Mouse (Mus musculus) midbrain, embryonic 12.5 days (tissue): ENCODE data around the gene Sh3bgrl2. TPM values are rescaled to one million over a fixed set of nuclear protein-coding genes. Genes with fewer than 3 reads are reported as not detected.

ENCODE experiments used
- ATAC-seq: fragments of 200-750 bp; cut with Nextera tagmentation; 2 replicates; pipeline ENCODE4 v1.8.0; 2017; ENCODE audit warnings: low read depth, moderate TSS enrichment, moderate library complexity; ENCODE audit not compliant: low FRiP score
- H3K27ac ChIP-seq: fragments of 300-500 bp; sonication (generic); replicated peaks from 2 replicates; pipeline ENCODE4 v1.5.1; 2016; ENCODE audit warnings: mild to moderate bottlenecking
- H3K27me3 ChIP-seq: fragments of 300-500 bp; sonication (generic); 2 replicates; pipeline ENCODE4 v1.6.1; 2016; ENCODE audit warnings: mild to moderate bottlenecking
- H3K36me3 ChIP-seq: fragments of 300-500 bp; sonication (generic); 2 replicates; pipeline ENCODE4 v1.6.1; 2016
- H3K4me1 ChIP-seq: fragments of 300-500 bp; sonication (generic); 2 replicates; pipeline ENCODE4 v1.6.1; 2016
- H3K4me2 ChIP-seq: fragments of 300-500 bp; sonication (generic); replicated peaks from 2 replicates; pipeline ENCODE4 v1.6.1; 2016; ENCODE audit warnings: mild to moderate bottlenecking, moderate library complexity
- H3K4me3 ChIP-seq: fragments of 300-500 bp; sonication (generic); 2 replicates; pipeline ENCODE4 v1.5.1; 2016; ENCODE audit warnings: mild to moderate bottlenecking
- H3K9ac ChIP-seq: fragments of 300-500 bp; sonication (generic); replicated peaks from 2 replicates; pipeline ENCODE4 v1.6.1; 2016; ENCODE audit warnings: mild to moderate bottlenecking, moderate library complexity
- H3K9me3 ChIP-seq: fragments of 300-500 bp; sonication (generic); 2 replicates; pipeline ENCODE4 v1.6.1; 2016; ENCODE audit warnings: mild to moderate bottlenecking
- WGBS: fragments of 180-500 bp; shearing (Covaris S2); methylation state at CpG from one replicate; pipeline ENCODE4 v1.1.7; 2016; 5-methylcytosine and 5-hydroxymethylcytosine counted together
- polyA plus RNA-seq: library from polyadenylated mRNA; unstranded; fragments of >200 nt; fragmentation: Nextera tagmentation; extraction: Ambion mirVana; gene quantifications from 2 replicates; pipeline ENCODE4 v1.2.1, GENCODE M21; 2016

Gene Sh3bgrl2
- polyA plus RNA-seq, 1 experiment from 2014 or later = 6.6 TPM

DNA sequence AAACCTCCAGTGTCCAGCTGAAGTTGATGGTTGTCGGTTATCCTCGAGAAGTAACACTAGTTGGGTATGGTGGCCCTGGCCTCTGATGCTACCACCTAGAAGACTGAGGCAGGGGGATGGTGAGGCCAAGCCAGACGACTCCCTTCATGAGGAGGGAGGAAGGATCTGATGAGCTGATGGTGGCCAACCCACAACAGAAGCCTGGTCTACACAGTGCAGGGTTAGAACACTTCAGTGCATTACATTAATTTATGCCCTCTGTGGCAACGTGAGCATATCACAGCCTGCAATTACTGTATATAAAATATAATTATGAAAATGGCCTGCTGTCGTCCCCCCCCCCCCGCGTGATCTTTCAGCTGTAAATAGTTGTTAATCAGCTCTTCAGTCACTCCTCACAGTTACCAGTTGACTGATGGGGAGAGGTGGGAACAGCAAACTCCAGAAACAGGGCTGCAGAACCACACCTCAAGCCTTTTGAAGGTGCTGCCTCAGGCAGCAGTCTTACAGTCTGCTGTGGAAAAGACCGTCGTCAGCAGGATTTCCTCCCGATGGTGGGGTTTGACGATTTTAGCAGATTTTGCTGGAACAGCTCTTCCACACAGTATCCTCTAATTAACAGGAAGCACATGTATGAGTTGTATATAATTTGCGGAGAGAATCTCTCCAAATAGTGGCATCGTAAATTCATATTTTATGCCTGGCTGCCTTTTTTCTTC is 17.0 kb downstream of the Sh3bgrl2 start:
- ATAC-seq = no peak
- H3K4me3 ChIP-seq = no peak overlapping the region
- H3K4me2 ChIP-seq = no peak overlapping the region
- no peaks in the 10 kb centered on the region for H3K36me3 ChIP-seq
- no peaks in the 10 kb centered on the region for H3K27me3 ChIP-seq
- peaks cover 8% of the 10 kb centered on the region for H3K4me1 ChIP-seq
- H3K9me3 ChIP-seq = no peaks in the 10 kb centered on the region
- no peak overlapping the region for H3K27ac ChIP-seq
- WGBS = 89% methylated on average over 13 of the region's 13 CpGs
- H3K9ac ChIP-seq = no peak overlapping the region

DNA sequence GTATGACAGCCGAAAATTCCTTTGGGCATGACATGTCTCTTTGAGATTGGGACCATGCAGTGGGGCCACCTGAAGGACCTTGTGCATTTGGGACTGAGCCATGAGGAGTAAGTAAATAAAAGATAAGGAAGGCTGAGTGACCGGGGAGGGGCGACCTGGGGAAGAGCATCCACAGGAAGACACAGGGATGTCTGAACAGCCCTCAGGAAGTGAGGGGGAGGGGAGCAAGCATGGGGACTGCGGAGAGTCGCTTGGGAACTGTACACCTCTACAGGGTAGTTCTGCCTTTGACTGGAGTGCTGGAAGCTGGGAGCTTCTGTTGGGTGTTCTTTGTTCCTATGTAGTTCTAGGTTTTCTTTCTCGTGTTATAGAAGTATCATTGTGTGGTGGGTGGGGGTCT is 18.0 kb downstream of the Sh3bgrl2 start:
- H3K4me2 ChIP-seq = no peak overlapping the region
- 82% methylated on average over 6 of the region's 6 CpGs for WGBS
- no peaks in the 10 kb centered on the region for H3K27me3 ChIP-seq
- no peaks in the 10 kb centered on the region for H3K9me3 ChIP-seq
- peaks cover 11% of the 10 kb centered on the region for H3K4me1 ChIP-seq
- H3K4me3 ChIP-seq = no peak overlapping the region
- H3K9ac ChIP-seq = no peak overlapping the region
- no peak overlapping the region for H3K27ac ChIP-seq
- H3K36me3 ChIP-seq = no peaks in the 10 kb centered on the region
- ATAC-seq = no peak

DNA sequence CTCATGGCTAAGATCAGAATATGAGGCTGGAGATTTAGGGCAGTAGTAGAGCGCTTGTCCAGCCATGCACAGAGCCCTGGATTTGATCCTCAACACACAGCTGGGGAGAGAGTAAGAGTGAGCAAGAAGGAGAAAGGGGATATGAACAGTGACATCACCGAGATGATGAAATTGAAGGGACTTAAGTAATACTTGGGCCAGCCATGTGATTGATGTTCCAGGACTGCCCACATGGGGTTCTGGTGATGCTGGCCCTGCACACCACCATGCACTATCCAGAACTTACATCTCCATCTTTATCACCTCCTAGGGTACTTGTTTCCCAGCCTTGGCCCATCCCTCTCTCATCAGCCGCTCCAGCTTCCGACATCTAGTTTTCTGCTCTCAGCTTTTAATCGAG is 20.0 kb downstream of the Sh3bgrl2 start:
- Histone ChIP-seq H3K36me3 (no peaks in the 10 kb centered on the region), H3K4me1 (peaks cover 15% of the 10 kb centered on the region), H3K4me2 (no peak overlapping the region), H3K27me3 (no peaks in the 10 kb centered on the region), H3K27ac (no peak overlapping the region), H3K9ac (no peak overlapping the region), H3K4me3 (no peak overlapping the region), H3K9me3 (no peaks in the 10 kb centered on the region)
- 89% methylated on average over 5 of the region's 5 CpGs for WGBS
- ATAC-seq = no peak

DNA sequence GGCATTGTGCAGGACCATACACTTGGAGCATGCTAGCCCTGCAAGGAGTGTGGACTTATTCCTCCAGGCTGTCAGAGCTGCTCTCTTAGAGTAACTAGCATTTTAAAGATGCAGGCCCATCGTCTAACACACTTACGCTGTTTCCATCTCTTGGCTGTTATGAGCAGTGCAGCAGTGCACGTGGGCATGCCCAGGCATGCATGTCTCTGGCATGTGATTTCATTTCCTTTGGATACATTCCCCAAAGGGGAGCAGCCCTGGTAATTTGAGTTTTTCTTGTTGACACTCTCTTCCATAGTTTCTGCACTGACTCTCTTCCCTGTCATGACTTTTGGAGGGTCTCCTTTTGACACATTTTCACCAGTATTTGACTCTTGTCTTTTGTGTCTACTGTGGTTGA is 20.8 kb downstream of the Sh3bgrl2 start:
- H3K4me1 ChIP-seq = peaks cover 12% of the 10 kb centered on the region
- H3K9me3 ChIP-seq = no peaks in the 10 kb centered on the region
- no peak overlapping the region for H3K27ac ChIP-seq
- no peak overlapping the region for H3K4me2 ChIP-seq
- no peaks in the 10 kb centered on the region for H3K27me3 ChIP-seq
- no peak overlapping the region for H3K4me3 ChIP-seq
- no peaks in the 10 kb centered on the region for H3K36me3 ChIP-seq
- no peak overlapping the region for H3K9ac ChIP-seq
- no peak for ATAC-seq
- 82% methylated on average over 3 of the region's 3 CpGs for WGBS

DNA sequence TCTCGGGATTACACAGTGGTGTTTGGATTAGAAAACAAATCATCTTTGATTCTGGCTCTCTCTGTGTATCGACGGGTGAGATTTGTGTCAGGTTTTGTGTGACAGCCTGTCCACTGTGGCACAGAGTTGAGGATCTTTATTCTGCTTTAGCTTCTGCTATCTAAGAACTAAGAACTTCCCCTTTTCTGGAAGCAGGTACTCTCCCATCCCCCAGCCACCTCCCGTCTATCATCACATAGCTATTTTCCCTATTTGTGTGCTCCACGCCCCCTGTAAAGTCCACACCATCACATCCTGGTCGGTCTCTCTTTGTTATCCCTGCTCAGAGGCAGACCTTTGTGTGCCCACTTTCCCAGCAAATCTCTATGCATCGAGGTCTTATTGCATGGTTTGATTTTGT is 21.8 kb downstream of the Sh3bgrl2 start:
- WGBS = 75% methylated on average over 7 of the region's 7 CpGs
- H3K4me1 ChIP-seq = 0 out of 2 replicates have a peak, but pooled peaks cover 7% of the 10 kb centered on the region
- H3K9me3 ChIP-seq = no peaks in the 10 kb centered on the region
- H3K36me3 ChIP-seq = no peaks in the 10 kb centered on the region
- H3K27me3 ChIP-seq = no peaks in the 10 kb centered on the region
- no peak overlapping the region for H3K4me3 ChIP-seq
- ATAC-seq = no peak
- H3K27ac ChIP-seq = no peak overlapping the region
- no peak overlapping the region for H3K4me2 ChIP-seq
- H3K9ac ChIP-seq = no peak overlapping the region

DNA sequence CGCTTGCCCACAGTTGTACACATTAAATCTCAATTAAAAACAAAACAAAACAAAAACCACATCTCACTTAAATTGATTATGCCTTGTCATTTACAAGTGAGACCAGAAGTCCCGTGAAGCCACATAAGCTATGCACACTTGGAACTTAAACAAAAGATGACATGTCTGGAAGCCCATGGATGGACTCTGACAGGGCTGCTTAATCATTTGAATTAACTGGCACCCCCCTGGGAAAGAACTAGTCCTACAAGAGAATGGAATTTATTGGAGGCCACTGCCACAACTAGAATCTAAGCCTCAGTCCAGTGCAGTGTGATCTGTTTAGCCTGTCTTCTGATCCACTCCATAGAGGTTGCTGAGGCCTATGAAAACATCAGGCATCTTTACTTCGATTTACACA is 23.2 kb downstream of the Sh3bgrl2 start:
- H3K4me3 ChIP-seq = no peak overlapping the region
- 0 out of 2 replicates have a peak, but pooled peaks cover 7% of the 10 kb centered on the region for H3K4me1 ChIP-seq
- no peak for ATAC-seq
- H3K36me3 ChIP-seq = no peaks in the 10 kb centered on the region
- H3K4me2 ChIP-seq = no peak overlapping the region
- H3K9ac ChIP-seq = no peak overlapping the region
- 62% methylated on average over 3 of the region's 3 CpGs for WGBS
- no peaks in the 10 kb centered on the region for H3K27me3 ChIP-seq
- H3K27ac ChIP-seq = no peak overlapping the region
- no peaks in the 10 kb centered on the region for H3K9me3 ChIP-seq

DNA sequence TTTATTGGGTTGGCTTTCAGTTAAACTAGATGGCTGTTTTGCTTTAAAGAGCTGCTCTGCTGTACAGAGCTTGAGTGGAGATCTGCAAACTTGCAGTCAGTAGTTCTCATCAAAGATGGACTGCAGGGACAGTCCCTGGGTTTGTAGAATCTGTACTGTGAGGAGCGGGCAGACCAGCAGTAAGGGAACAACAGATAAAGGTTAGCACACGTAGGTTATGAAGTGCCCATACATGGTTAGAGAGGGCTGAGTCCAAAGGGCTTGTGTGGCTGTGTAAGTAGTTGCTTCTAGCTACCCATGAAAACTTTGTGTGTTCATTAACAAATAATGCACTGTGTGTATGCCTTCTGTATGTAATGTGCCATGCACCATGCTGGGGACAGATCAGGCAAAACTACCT is 24.2 kb downstream of the Sh3bgrl2 start:
- Histone ChIP-seq H3K9me3 (no peaks in the 10 kb centered on the region), H3K9ac (no peak overlapping the region), H3K4me3 (no peak overlapping the region), H3K4me1 (0 out of 2 replicates have a peak, but pooled peaks cover 7% of the 10 kb centered on the region), H3K36me3 (no peaks in the 10 kb centered on the region), H3K27me3 (no peaks in the 10 kb centered on the region), H3K4me2 (no peak overlapping the region), H3K27ac (no peak overlapping the region)
- ATAC-seq = no peak
- 90% methylated on average over 2 of the region's 2 CpGs for WGBS

DNA sequence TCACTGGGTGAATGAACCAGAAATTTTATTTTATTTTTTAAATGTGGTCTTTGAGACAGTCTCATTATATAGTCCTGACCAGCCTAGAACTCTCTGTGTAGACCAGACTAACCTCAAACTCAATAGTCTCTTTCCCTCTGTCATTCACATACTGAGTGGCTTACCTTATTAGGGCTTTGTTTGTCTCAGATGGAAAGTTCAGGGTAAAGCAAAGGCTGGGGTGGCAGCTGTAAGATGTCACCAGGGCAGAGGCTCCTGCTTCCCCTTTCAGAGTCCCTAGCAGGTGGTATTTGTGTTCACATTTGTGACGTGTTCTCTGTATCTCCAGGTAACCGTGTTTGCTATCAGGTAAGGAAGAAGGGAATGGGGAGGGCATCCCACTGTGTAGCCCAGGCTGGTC is 24.7 kb downstream of the Sh3bgrl2 start:
- no peak for ATAC-seq
- Histone ChIP-seq H3K27me3 (no peaks in the 10 kb centered on the region), H3K9ac (no peak overlapping the region), H3K4me2 (no peak overlapping the region), H3K4me3 (no peak overlapping the region), H3K9me3 (no peaks in the 10 kb centered on the region), H3K27ac (no peak overlapping the region), H3K36me3 (no peaks in the 10 kb centered on the region), H3K4me1 (0 out of 2 replicates have a peak, but pooled peaks cover 7% of the 10 kb centered on the region)
- 66% methylated on average over 2 of the region's 2 CpGs for WGBS

DNA sequence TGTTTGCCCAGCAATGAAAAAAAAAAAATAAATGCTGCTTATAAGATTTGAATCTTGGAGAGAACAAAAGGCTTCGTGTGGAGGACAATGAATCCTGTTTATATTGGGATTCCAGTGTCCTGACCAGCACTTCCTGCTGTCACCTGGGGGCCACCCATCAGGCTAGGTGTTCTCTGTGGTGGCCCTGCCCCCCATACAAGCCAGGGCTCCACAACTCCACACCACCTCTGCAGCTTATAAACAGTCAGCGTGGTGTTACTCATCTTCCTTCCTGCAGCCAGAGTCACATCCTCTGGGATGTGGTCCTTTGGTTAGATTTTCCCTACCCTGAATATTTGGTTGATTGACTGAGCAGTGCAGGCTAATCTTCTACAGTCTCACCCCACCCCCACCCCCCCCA is 25.5 kb downstream of the Sh3bgrl2 start:
- Histone ChIP-seq H3K4me1 (0 out of 2 replicates have a peak, but pooled peaks cover 7% of the 10 kb centered on the region), H3K9me3 (no peaks in the 10 kb centered on the region), H3K27me3 (no peaks in the 10 kb centered on the region), H3K27ac (no peak overlapping the region), H3K4me2 (no peak overlapping the region), H3K9ac (no peak overlapping the region), H3K4me3 (no peak overlapping the region), H3K36me3 (no peaks in the 10 kb centered on the region)
- no peak for ATAC-seq
- WGBS = 67% methylated on average over 2 of the region's 2 CpGs

DNA sequence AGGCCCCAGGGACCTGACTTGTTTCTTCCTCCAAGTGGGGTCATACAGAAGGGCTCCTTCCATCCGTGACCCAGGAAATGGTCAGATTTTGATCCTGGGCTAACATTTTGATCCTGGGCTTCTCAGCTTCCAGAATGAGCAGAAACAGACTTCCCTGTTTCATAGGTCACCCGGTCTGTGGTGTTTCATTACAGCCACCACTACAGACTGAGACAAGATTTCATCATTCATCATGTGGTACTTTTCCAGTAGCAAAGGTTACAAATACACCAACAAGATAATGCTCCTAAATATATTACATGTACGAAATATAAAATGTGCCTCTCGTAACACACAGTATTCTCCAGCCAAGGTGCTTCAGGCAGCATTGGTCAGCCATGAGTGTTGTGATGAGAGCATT is 27.3 kb downstream of the Sh3bgrl2 start:
- Histone ChIP-seq H3K27ac (no peak overlapping the region), H3K4me2 (no peak overlapping the region), H3K9me3 (no peaks in the 10 kb centered on the region), H3K27me3 (no peaks in the 10 kb centered on the region), H3K9ac (no peak overlapping the region), H3K4me3 (no peak overlapping the region), H3K4me1 (0 out of 2 replicates have a peak, but pooled peaks cover 7% of the 10 kb centered on the region), H3K36me3 (no peaks in the 10 kb centered on the region)
- ATAC-seq = no peak
- 84% methylated on average over 4 of the region's 4 CpGs for WGBS

DNA sequence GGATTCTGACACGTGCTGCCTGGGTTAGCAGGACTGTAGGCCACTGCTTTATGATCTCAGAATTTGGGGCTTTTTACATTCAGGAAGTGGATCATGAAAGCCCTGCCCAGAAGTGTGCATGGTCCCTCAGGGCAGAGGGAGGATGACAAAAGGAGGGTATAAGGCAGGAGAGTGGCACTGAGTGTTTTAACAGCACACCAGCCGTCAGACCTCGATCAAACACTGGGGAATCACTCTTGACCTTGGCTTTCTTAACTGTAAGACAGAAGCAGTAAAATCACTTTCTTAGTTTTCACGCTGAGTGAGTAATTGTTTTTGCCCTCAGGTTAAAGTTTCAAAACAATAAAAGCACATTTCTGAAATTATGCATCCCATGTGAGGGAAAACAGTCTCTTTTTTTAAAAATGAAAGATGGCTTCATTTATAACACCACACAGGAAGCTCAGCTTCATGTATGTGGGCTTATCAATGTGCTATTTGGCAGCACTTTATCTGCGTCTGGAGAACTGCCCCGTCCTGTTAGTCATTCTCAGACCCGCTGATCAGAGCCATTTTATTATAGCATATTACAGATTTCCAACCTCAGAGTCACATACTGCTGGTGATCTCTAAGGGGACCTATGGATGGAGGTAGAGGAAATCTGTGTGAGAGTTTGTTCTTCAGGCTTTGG is 28.0 kb downstream of the Sh3bgrl2 start:
- H3K4me2 ChIP-seq = no peak overlapping the region
- no peak overlapping the region for H3K9ac ChIP-seq
- H3K36me3 ChIP-seq = no peaks in the 10 kb centered on the region
- H3K27me3 ChIP-seq = no peaks in the 10 kb centered on the region
- 0 out of 2 replicates have a peak, but pooled peaks cover 5% of the 10 kb centered on the region for H3K4me1 ChIP-seq
- WGBS = 73% methylated on average over 7 of the region's 7 CpGs
- no peak overlapping the region for H3K27ac ChIP-seq
- no peaks in the 10 kb centered on the region for H3K9me3 ChIP-seq
- peak; percentile 14; the same call in 1 of the 2 replicates for ATAC-seq
- H3K4me3 ChIP-seq = no peak overlapping the region

DNA sequence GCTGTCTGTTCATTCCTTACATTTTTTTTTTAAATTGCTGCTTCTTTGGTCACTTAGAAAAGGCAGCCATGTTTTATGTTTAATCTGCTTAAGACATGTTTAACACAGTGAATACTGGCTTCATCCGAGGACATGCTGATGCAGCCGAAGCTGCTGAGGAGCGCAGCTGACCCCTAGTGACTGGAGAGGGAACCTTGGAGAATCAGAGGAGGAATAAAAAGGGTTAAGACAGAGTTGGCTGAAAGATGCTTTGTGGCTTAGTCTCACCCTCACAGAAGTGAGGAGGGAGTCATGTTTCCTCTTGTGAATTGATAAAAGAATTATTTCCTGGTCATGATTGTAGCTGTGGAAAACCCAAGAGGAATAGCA is 28.5 kb downstream of the Sh3bgrl2 start:
- Histone ChIP-seq H3K4me1 (0 out of 2 replicates have a peak, but pooled peaks cover under 1% of the 10 kb centered on the region), H3K9me3 (no peaks in the 10 kb centered on the region), H3K27ac (no peak overlapping the region), H3K4me3 (no peak overlapping the region), H3K36me3 (no peaks in the 10 kb centered on the region), H3K9ac (no peak overlapping the region), H3K4me2 (no peak overlapping the region), H3K27me3 (no peaks in the 10 kb centered on the region)
- ATAC-seq = peak; percentile 83
- 21% methylated on average over 3 of the region's 3 CpGs for WGBS
